Mouse (Mus musculus) cortical plate, adult 2 months (tissue): ENCODE results near the gene Dlst.

Experiments used
- CTCF ChIP-seq: fragments of 200-500 bp; IDR thresholded peaks from 2 replicates; pipeline ENCODE4 v1.5.1; 2011; ENCODE audit warnings: mild to moderate bottlenecking, control low read depth, low read length; ENCODE audit not compliant: insufficient read depth; ENCODE audit errors: extremely low read depth
- POLR2A ChIP-seq: fragments of 200-500 bp; IDR thresholded peaks from 2 replicates; pipeline ENCODE4 v1.6.1; 2011; ENCODE audit warnings: mild to moderate bottlenecking, low read length, control low read depth; ENCODE audit not compliant: insufficient read depth; ENCODE audit errors: extremely low read depth

GRCm38 (mm10) chr12:85110011-85110697 lies 479 bp upstream of the Dlst start:
- no peak for TF ChIP-seq CTCF
- no peak for TF ChIP-seq POLR2A
